Mouse (Mus musculus): ENCODE results near the gene Kcnd1.

DNA sequence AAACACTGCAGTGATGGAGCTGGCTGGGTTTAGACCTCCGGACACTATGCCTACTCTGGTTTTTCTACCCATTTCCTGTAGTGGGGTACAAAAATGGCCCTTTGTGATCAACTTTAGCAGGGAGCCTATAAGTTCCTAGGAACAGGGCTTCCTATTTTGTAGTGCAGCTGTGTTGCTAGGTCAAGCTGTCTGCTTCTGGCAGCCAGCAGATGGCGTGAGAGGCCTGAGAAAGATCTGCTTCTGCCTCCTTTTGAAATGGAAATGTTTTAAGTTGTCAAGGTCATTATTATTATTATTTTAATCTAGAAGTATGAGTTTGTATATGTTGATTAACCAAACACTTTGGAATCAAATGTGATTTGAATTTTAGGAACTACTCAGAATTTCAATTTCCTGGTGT lies 32.5 kb downstream of the Kcnd1 start:
- TF ChIP-seq POLR2A (IDR thresholded peaks at IDR 0.05; ENCODE audit: borderline replicate concordance, control insufficient read depth, low read depth, low read length) (no peak), CTCF (IDR thresholded peaks at IDR 0.05; ENCODE audit: control insufficient read depth, insufficient read depth, low read length) (peak; percentile 63)

Data from bone marrow, adult 2 months (tissue).